Mouse (Mus musculus) CD4-positive, CD25-positive, alpha-beta regulatory T cell, adult 4 months (primary cell): ENCODE measurements around the gene Ncam1. TPM values are rescaled to one million over a fixed set of nuclear protein-coding genes. Genes with fewer than 3 reads are reported as not detected.

Experiments
- ATAC-seq: one replicate; pipeline ENCODE4 v1.8.0; 2017
- polyA plus RNA-seq, 2 experiments: library from polyadenylated mRNA; unstranded; fragments of 100-300 nt; shearing (Covaris generic); gene quantifications; one replicate each; pipeline ENCODE4 v1.2.1; 2017

The Ncam1 gene
- polyA plus RNA-seq, 2 experiments from 2014 or later: 0.24 to 0.56 TPM

- no peak for ATAC-seq
Observed at GRCm38 (mm10) chr9:49499878-49500277, 298.8 kb downstream of the Ncam1 start.

GRCm38 (mm10) chr9:49493979-49494649 lies 304.6 kb downstream of the Ncam1 start:
- no peak for ATAC-seq

GRCm38 (mm10) chr9:49490609-49491008 lies 308.1 kb downstream of the Ncam1 start:
- ATAC-seq: no peak

- peak; percentile 56 for ATAC-seq
Observed at GRCm38 (mm10) chr9:49488912-49489895, 309.5 kb downstream of the Ncam1 start.

- ATAC-seq: no peak
Observed at GRCm38 (mm10) chr9:49488258-49488657, 310.5 kb downstream of the Ncam1 start.

- no peak for ATAC-seq
Observed at GRCm38 (mm10) chr9:49487657-49487943, 311.1 kb downstream of the Ncam1 start.

GRCm38 (mm10) chr9:49486805-49487656 lies 311.7 kb downstream of the Ncam1 start:
- ATAC-seq: no peak

GRCm38 (mm10) chr9:49485892-49486311 lies 312.8 kb downstream of the Ncam1 start, which contains the start of gene Ttc12:
TSS of gene Ttc12 (minus strand) at chr9:49486225.
- ATAC-seq: no peak

- ATAC-seq: no peak
Observed at GRCm38 (mm10) chr9:49485250-49485891, 313.4 kb downstream of the Ncam1 start.

GRCm38 (mm10) chr9:49483316-49483715 lies 315.4 kb downstream of the Ncam1 start:
- ATAC-seq: no peak

GRCm38 (mm10) chr9:49472126-49472525 lies 326.6 kb downstream of the Ncam1 start:
- no peak for ATAC-seq

GRCm38 (mm10) chr9:49470946-49471345 lies 327.8 kb downstream of the Ncam1 start:
- ATAC-seq: no peak

GRCm38 (mm10) chr9:49470006-49470405 lies 328.7 kb downstream of the Ncam1 start:
- no peak for ATAC-seq

GRCm38 (mm10) chr9:49456136-49456535 lies 342.6 kb downstream of the Ncam1 start:
- no peak for ATAC-seq

GRCm38 (mm10) chr9:49452396-49452795 lies 346.3 kb downstream of the Ncam1 start:
- no peak for ATAC-seq
